Mouse (Mus musculus) small intestine, adult 2 months (tissue): Measurements from ENCODE around the gene Smim8. TPM values are rescaled to one million over a fixed set of nuclear protein-coding genes. Genes with fewer than 3 reads are reported as not detected.

Experiments used
- H3K27ac ChIP-seq: fragments of 200-500 bp; 2 replicates; pipeline ENCODE4 v1.5.1; 2012; ENCODE audit warnings: low read depth, low read length, control low read depth, inconsistent platforms; ENCODE audit not compliant: insufficient read depth
- H3K27me3 ChIP-seq: fragments of 200-500 bp; 2 replicates; pipeline ENCODE4 v1.6.1; 2012; ENCODE audit warnings: mild to moderate bottlenecking, moderate library complexity, low read length, inconsistent platforms; ENCODE audit not compliant: control insufficient read depth, insufficient read depth
- H3K36me3 ChIP-seq: fragments of 200-500 bp; 2 replicates; pipeline ENCODE4 v1.6.1; 2012; ENCODE audit warnings: mild to moderate bottlenecking, low read length, control low read depth, inconsistent platforms; ENCODE audit not compliant: control insufficient read depth, insufficient read depth
- H3K4me1 ChIP-seq: fragments of 200-500 bp; 2 replicates; pipeline ENCODE4 v1.6.1; 2012; ENCODE audit warnings: low read length, inconsistent platforms, mixed read lengths; ENCODE audit not compliant: control insufficient read depth, insufficient read depth, insufficient read length
- H3K4me3 ChIP-seq: fragments of 200-500 bp; 2 replicates; pipeline ENCODE4 v1.5.1; 2012; ENCODE audit warnings: low read depth, mild to moderate bottlenecking, control low read depth, inconsistent platforms, low read length, moderate library complexity
- CTCF ChIP-seq: fragments of 200-500 bp; IDR thresholded peaks from 2 replicates; pipeline ENCODE4 v1.5.1; 2012; ENCODE audit warnings: low read depth, mild to moderate bottlenecking, control low read depth, inconsistent platforms, low read length, moderate library complexity, mixed read lengths; ENCODE audit not compliant: insufficient replicate concordance, insufficient read length; ENCODE audit errors: extremely low read depth
- POLR2A ChIP-seq: fragments of 200-500 bp; IDR thresholded peaks from 2 replicates; pipeline ENCODE4 v1.6.1; 2012; ENCODE audit warnings: low read depth, mild to moderate bottlenecking, control low read depth, inconsistent platforms, low read length, moderate library complexity
- WGBS: fragments of 180-500 bp; shearing (Covaris S2); methylation state at CpG from one replicate; pipeline ENCODE4 v1.1.7; 2018; 5-methylcytosine and 5-hydroxymethylcytosine counted together
- polyA plus RNA-seq: library from polyadenylated mRNA; depleted of rRNA; stranded (reverse); fragments of >200 nt; gene quantifications from 2 replicates; pipeline ENCODE4 v1.2.3, GENCODE M21; 2012; rRNA removed

The Smim8 gene
- polyA plus RNA-seq, 1 experiment = 0.66 TPM

DNA sequence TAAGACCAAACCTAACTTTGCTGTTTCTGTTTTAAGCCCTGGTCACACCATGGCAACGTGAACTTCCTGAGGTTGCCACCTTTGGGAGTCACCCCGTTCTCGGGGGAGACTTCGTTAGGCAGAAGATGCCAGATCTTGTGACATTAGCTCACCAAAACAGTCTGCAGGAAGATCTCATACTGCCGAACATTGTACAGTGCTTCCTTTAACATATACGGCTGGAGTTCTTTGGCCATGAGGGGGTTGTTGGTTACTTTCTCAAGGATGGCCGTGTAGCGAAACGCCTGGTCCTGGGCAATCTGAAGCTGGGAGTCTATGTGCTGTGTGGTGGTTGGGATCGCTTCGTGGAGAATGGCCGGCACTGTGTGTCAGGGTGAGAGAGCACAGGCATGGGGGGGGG, 58.8 kb downstream of the Smim8 start:
- H3K4me3 ChIP-seq = no peak overlapping the region
- TF ChIP-seq CTCF (no peak), POLR2A (no peak)
- H3K36me3 ChIP-seq = no peaks in the 10 kb centered on the region
- no peak overlapping the region for H3K27ac ChIP-seq
- WGBS = 97% methylated on average over 12 of the region's 12 CpGs
- no peaks in the 10 kb centered on the region for H3K27me3 ChIP-seq
- H3K4me1 ChIP-seq = no peaks in the 10 kb centered on the region

Other genes starting within 250 kb of the Smim8 start
- gene Akirin2, start 227.5 kb downstream of the Smim8 start, polyA plus RNA-seq = 6.7 and 19.5 TPM in 2 replicates
- 1.9 and 3.4 TPM in 2 replicates for gene Orc3, start 163.5 kb downstream of the Smim8 start, polyA plus RNA-seq
- 3.0 and 5.6 TPM in 2 replicates for gene Rars2, start 163.5 kb downstream of the Smim8 start, polyA plus RNA-seq
- 5.4 and 5.5 TPM in 2 replicates for gene Slc35a1, start 91.0 kb downstream of the Smim8 start, polyA plus RNA-seq
- gene Cfap206, start 48.2 kb downstream of the Smim8 start, polyA plus RNA-seq = not detected in 2 replicates
- gene Gm136, start 22.2 kb downstream of the Smim8 start, polyA plus RNA-seq = not detected in 2 replicates
- 0.30 and 0.94 TPM in 2 replicates for gene Zfp292, start 104.5 kb upstream of the Smim8 start, polyA plus RNA-seq
- gene Cga, start 115.4 kb upstream of the Smim8 start, polyA plus RNA-seq = 0.17 TPM in 1 of 2 replicates, not detected in the other